In the genomic region with DNA sequence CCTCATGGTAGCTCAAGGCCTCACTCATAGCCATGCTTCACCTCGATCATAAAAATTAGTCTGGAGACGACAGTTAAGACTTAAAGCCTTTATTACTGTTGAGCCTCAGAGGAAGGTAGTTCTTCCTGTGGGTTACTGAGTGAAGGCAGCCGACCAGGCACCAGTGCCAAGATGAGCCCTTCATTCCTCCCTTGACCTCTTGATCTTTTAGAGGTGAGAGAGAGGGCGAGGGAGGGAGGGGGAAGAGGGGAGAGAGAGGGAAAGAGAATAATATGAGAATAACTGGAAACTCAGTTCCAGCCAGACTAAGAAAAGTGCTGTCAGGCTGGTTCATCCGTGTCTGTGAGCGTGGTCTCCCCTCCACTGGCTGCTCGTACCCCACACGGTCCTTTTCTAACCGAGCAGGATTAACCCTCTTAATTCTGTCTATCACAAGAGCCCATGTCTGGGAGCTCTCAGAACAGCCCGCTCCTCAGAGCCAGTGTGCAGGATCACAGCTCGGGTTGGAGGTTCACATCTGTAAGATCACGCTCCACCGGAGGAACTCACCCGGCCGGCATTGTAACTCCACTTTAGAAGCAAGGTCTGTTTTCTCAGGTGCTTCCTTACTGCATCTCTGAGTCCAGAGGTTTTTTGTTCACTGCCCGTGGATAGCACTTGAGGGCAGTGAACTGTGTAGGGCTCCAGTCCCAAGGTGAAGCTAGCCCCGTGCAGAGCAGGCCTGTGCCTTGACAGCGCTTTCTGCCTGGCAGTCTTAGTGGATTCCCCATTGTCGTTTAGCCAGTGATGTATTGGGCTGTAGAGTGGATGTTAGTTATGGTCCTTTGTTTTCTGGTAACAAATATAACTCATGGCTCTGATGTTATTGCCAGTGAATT, we compare ENCODE assay signal across 11 mouse cellular contexts.
DNase-seq lines count a peak whose midpoint lies in the region; ATAC-seq and TF ChIP-seq lines count a peak whose summit lies in the region.
"Had no signal": no experiment of that assay in that cellular context is flagged by ENCODE, and none has a peak within 500 bp of the region (broad histone marks: within the 10 kb centered on the region; RNA-seq: fewer than 3 reads in every experiment).

No protein-coding gene starts in this region.

- no peak overlapping the region for H3K4me3 ChIP-seq in limb, embryonic 13.5 days
- H3K4me3 ChIP-seq in stomach, postnatal 0 days (ENCODE audit: low read depth, low read length) = no peak overlapping the region
- H3K4me3 ChIP-seq in intestine, embryonic 15.5 days (replicated peaks) = no peak overlapping the region
- H3K4me3 ChIP-seq: heart, embryonic 15.5 days; lung, embryonic 15.5 days had no signal

- H3K4me2 ChIP-seq in limb, embryonic 13.5 days (replicated peaks) = no peak overlapping the region
- no peak overlapping the region for H3K4me2 ChIP-seq in stomach, postnatal 0 days (replicated peaks; ENCODE audit: low read depth)
- H3K4me2 ChIP-seq in intestine, embryonic 15.5 days (replicated peaks) = no peak overlapping the region
- H3K4me2 ChIP-seq: heart, embryonic 15.5 days; lung, embryonic 15.5 days had no signal

- no peaks in the 10 kb centered on the region; the same call in 1 of the 2 replicates for H3K36me3 ChIP-seq in limb, embryonic 13.5 days
- H3K36me3 ChIP-seq in stomach, postnatal 0 days (ENCODE audit: control insufficient read depth, insufficient read depth, low read length) = no peaks in the 10 kb centered on the region
- no peaks in the 10 kb centered on the region for H3K36me3 ChIP-seq in intestine, embryonic 15.5 days
- H3K36me3 ChIP-seq: heart, embryonic 15.5 days; lung, embryonic 15.5 days had no signal

- DNase-seq in 3T3-L1 (ENCODE audit: low read depth, low spot score) (peak; percentile 14), NIH3T3 (ENCODE audit: low read depth) (peak; percentile 26)
- peak; percentile 41 to 47 for DNase-seq in kidney, adult 8-10 months
- no peak for DNase-seq in urinary bladder, postnatal 4 days (ENCODE audit: low spot score in 2 of 2)
- no peak for DNase-seq in stomach, postnatal 0 days (ENCODE audit: low spot score)
- DNase-seq: cerebellum, postnatal 10 days; thymus, postnatal 4 days had no signal

- H3K27me3 ChIP-seq in limb, embryonic 13.5 days = no peaks in the 10 kb centered on the region
- H3K27me3 ChIP-seq in stomach, postnatal 0 days (ENCODE audit: control insufficient read depth, insufficient read depth, low read length) = no peaks in the 10 kb centered on the region
- no peaks in the 10 kb centered on the region for H3K27me3 ChIP-seq in intestine, embryonic 15.5 days (replicated peaks)
- H3K27me3 ChIP-seq: heart, embryonic 15.5 days; lung, embryonic 15.5 days had no signal

- ATAC-seq in limb, embryonic 13.5 days (ENCODE audit: low FRiP score, low read depth) = no peak
- ATAC-seq in stomach, postnatal 0 days (ENCODE audit: low FRiP score, low TSS enrichment) = no peak
- no peak for ATAC-seq in intestine, embryonic 15.5 days

- TF ChIP-seq CTCF in stomach, postnatal 0 days (IDR thresholded peaks at IDR 0.05; ENCODE audit: low read depth) = no peak

- peak overlapping the region; percentile 52; the same call in 1 of the 2 replicates for H3K27ac ChIP-seq in limb, embryonic 13.5 days
- no peak overlapping the region for H3K27ac ChIP-seq in stomach, postnatal 0 days (replicated peaks)
- no peak overlapping the region for H3K27ac ChIP-seq in intestine, embryonic 15.5 days
- H3K27ac ChIP-seq: heart, embryonic 15.5 days; lung, embryonic 15.5 days had no signal

- TF ChIP-seq EP300 in stomach, postnatal 0 days (optimal IDR thresholded peaks at IDR 0.05) = no peak

- no peak overlapping the region for H3K9ac ChIP-seq in limb, embryonic 13.5 days
- no peak overlapping the region for H3K9ac ChIP-seq in stomach, postnatal 0 days (ENCODE audit: low read length)
- H3K9ac ChIP-seq in intestine, embryonic 15.5 days = no peak overlapping the region
- H3K9ac ChIP-seq: heart, embryonic 15.5 days; lung, embryonic 15.5 days had no signal

- WGBS in limb, embryonic 13.5 days = 25% methylated on average over 19 of the region's 19 CpGs
- WGBS in stomach, postnatal 0 days = 49% methylated on average over 19 of the region's 19 CpGs
- WGBS in intestine, embryonic 15.5 days = 41% methylated on average over 19 of the region's 19 CpGs

- no peaks in the 10 kb centered on the region for H3K9me3 ChIP-seq in limb, embryonic 13.5 days
- no peaks in the 10 kb centered on the region for H3K9me3 ChIP-seq in stomach, postnatal 0 days (ENCODE audit: control insufficient read depth, low read length)
- H3K9me3 ChIP-seq in intestine, embryonic 15.5 days = no peaks in the 10 kb centered on the region
- H3K9me3 ChIP-seq: heart, embryonic 15.5 days; lung, embryonic 15.5 days had no signal

- H3K4me1 ChIP-seq in limb, embryonic 13.5 days = peaks cover 46% of the 10 kb centered on the region
- H3K4me1 ChIP-seq in stomach, postnatal 0 days (replicated peaks; ENCODE audit: control insufficient read depth, insufficient read depth) = no peaks in the 10 kb centered on the region
- peaks cover 17% of the 10 kb centered on the region for H3K4me1 ChIP-seq in intestine, embryonic 15.5 days (replicated peaks)

Comparison
In these comparisons a context has a peak if more than half of its experiments do, and no peak if none do; other contexts are left out.
1. DNase-seq: peak in 3T3-L1 (single experiment), NIH3T3 (single experiment) and kidney, adult 8-10 months (2 of 2); none in urinary bladder, postnatal 4 days (0 of 2) and stomach, postnatal 0 days (single experiment).